Mouse (Mus musculus) spleen, postnatal 0 days (tissue): ENCODE data around the gene Naaa. TPM values are rescaled to one million over a fixed set of nuclear protein-coding genes. Genes with fewer than 3 reads are reported as not detected.

Experiments
- polyA plus RNA-seq: library from polyadenylated mRNA; unstranded; fragments of >200 nt; fragmentation: Nextera tagmentation; extraction: Ambion mirVana; gene quantifications from 2 replicates; pipeline ENCODE4 v1.2.1, GENCODE M21; 2015

The Naaa gene
- 8.5 and 10.8 TPM in 2 replicates for polyA plus RNA-seq

GRCm38 (mm10) chr5:92277437-92278394 is at the start of gene Naaa:
Gene Naaa (minus strand): TSS chr5:92278170.

GRCm38 (mm10) chr5:92309681-92310511 is 31.9 kb upstream of the Naaa start, which contains the start of gene Sdad1:
Gene Sdad1 (minus strand): TSS chr5:92310479.

GRCm38 (mm10) chr5:92256218-92256617 is 21.8 kb downstream of the Naaa start, which contains the start of gene Ppef2:
Gene Ppef2 (minus strand): TSS chr5:92256278.

GRCm38 (mm10) chr5:92215308-92215707 is 62.7 kb downstream of the Naaa start, which contains the start of gene U90926:
Gene U90926 (minus strand): TSS chr5:92215408.

Other genes with a start within 250 kb of the Naaa start
- 0.40 and 0.75 TPM in 2 replicates for gene Cdkl2, start 234.3 kb downstream of the Naaa start, polyA plus RNA-seq
- gene G3bp2, start 194.5 kb downstream of the Naaa start, polyA plus RNA-seq: 66.1 and 70.5 TPM in 2 replicates
- 21.5 and 24.7 TPM in 2 replicates for gene Uso1, start 140.2 kb downstream of the Naaa start, polyA plus RNA-seq
- not detected in 2 replicates for gene U90926, start 62.8 kb downstream of the Naaa start, polyA plus RNA-seq
- 0.07 TPM in 1 of 2 replicates, not detected in the other for gene Ppef2, start 21.9 kb downstream of the Naaa start, polyA plus RNA-seq
- 26.6 and 26.8 TPM in 2 replicates for gene Sdad1, start 32.3 kb upstream of the Naaa start, polyA plus RNA-seq
- 0.06 and 0.95 TPM in 2 replicates for gene Cxcl9, start 49.9 kb upstream of the Naaa start, polyA plus RNA-seq
- gene Art3, start 53.7 kb upstream of the Naaa start, polyA plus RNA-seq: 3.3 and 5.7 TPM in 2 replicates
- gene Cxcl10, start 70.7 kb upstream of the Naaa start, polyA plus RNA-seq: 1.2 and 3.5 TPM in 2 replicates
- gene Nup54, start 157.0 kb upstream of the Naaa start, polyA plus RNA-seq: 31.9 and 35.4 TPM in 2 replicates
- 11.5 and 13.2 TPM in 2 replicates for gene Scarb2, start 228.7 kb upstream of the Naaa start, polyA plus RNA-seq